Mouse (Mus musculus) liver, embryonic 15.5 days (tissue): ENCODE data around the gene Eva1c. TPM values are rescaled to one million over a fixed set of nuclear protein-coding genes. Genes with fewer than 3 reads are reported as not detected.

Source experiments
- ATAC-seq: fragments of 200-750 bp; cut with Nextera tagmentation; 2 replicates; pipeline ENCODE4 v1.8.0; 2017; ENCODE audit warnings: moderate number of reproducible peaks, mild to moderate bottlenecking, moderate library complexity; ENCODE audit not compliant: insufficient read depth
- H3K27ac ChIP-seq: fragments of 300-500 bp; sonication (generic); replicated peaks from 2 replicates; pipeline ENCODE4 v1.5.1; 2015; ENCODE audit warnings: mild to moderate bottlenecking, inconsistent platforms
- H3K27me3 ChIP-seq: fragments of 300-500 bp; sonication (generic); 2 replicates; pipeline ENCODE4 v1.6.1; 2015; ENCODE audit warnings: mild to moderate bottlenecking, inconsistent platforms
- H3K36me3 ChIP-seq: fragments of 300-500 bp; sonication (generic); replicated peaks from 2 replicates; pipeline ENCODE4 v1.6.1; 2015; ENCODE audit warnings: moderate library complexity, mild to moderate bottlenecking, inconsistent platforms
- H3K4me1 ChIP-seq: fragments of 300-500 bp; sonication (generic); replicated peaks from 2 replicates; pipeline ENCODE4 v1.6.1; 2015; ENCODE audit warnings: inconsistent platforms
- H3K4me2 ChIP-seq: fragments of 300-500 bp; sonication (generic); 2 replicates; pipeline ENCODE4 v1.6.1; 2015; ENCODE audit warnings: moderate library complexity, mild to moderate bottlenecking, inconsistent platforms
- H3K4me3 ChIP-seq: fragments of 300-500 bp; sonication (generic); replicated peaks from 2 replicates; pipeline ENCODE4 v1.5.1; 2015; ENCODE audit warnings: mild to moderate bottlenecking, inconsistent platforms
- H3K9ac ChIP-seq: fragments of 300-500 bp; sonication (generic); 2 replicates; pipeline ENCODE4 v1.6.1; 2015; ENCODE audit warnings: moderate library complexity, mild to moderate bottlenecking, inconsistent platforms
- H3K9me3 ChIP-seq: fragments of 300-500 bp; sonication (generic); replicated peaks from 2 replicates; pipeline ENCODE4 v1.6.1; 2016; ENCODE audit warnings: inconsistent platforms
- WGBS: fragments of 180-500 bp; shearing (Covaris S2); methylation state at CpG from one replicate; pipeline ENCODE4 v1.1.7; 2015; ENCODE audit warnings: mixed read lengths; ENCODE audit not compliant: insufficient replicate concordance; 5-methylcytosine and 5-hydroxymethylcytosine counted together
- polyA plus RNA-seq: library from polyadenylated mRNA; unstranded; fragments of >200 nt; fragmentation: Nextera tagmentation; extraction: Ambion mirVana; gene quantifications from 2 replicates; pipeline ENCODE4 v1.2.1, GENCODE M21; 2015

The Eva1c gene
- polyA plus RNA-seq, 1 experiment from 2014 or later, result 0.39 TPM

DNA sequence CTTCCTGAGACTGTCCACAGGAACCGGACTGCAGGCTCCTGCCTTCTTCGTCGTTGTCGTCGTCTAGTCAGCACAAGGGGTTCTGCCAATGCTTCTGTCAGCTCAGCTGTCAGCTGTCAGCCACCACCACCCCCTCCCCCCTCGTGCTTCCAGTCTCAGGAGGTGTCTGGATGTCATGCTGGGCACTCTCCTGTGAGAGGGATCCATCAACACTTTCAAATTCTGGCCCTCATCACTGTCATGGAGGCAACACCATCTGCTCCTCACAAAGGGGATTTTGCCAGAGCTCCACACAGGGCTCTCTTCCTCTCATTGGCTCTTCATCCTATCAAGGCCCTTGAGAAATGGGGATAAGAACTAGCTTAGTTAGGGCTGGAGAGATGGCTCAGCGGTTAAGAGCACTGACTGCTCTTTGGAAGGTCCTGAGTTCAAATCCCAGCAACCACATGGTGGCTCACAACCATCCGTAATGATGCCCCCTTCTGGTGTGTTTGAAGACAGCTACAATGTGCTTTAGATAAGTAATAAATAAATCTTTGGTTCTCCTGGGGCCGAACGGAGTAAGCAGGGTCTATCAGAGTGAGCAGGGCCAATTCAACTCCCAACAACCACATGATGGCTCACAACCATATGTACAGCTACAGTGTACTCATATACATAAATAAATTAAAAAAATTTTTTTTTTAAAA, 95.1 kb downstream of the Eva1c start:
- no peak overlapping the region for H3K4me2 ChIP-seq
- no peaks in the 10 kb centered on the region for H3K4me1 ChIP-seq
- H3K27ac ChIP-seq, result no peak overlapping the region
- H3K9ac ChIP-seq, result no peak overlapping the region
- 0 out of 2 replicates have a peak, but pooled peaks cover 6% of the 10 kb centered on the region for H3K27me3 ChIP-seq
- 0 out of 2 replicates have a peak, but pooled peaks cover 4% of the 10 kb centered on the region for H3K36me3 ChIP-seq
- no peak overlapping the region for H3K4me3 ChIP-seq
- WGBS, result 47% methylated on average over 10 of the region's 10 CpGs
- no peak for ATAC-seq
- H3K9me3 ChIP-seq, result no peaks in the 10 kb centered on the region

DNA sequence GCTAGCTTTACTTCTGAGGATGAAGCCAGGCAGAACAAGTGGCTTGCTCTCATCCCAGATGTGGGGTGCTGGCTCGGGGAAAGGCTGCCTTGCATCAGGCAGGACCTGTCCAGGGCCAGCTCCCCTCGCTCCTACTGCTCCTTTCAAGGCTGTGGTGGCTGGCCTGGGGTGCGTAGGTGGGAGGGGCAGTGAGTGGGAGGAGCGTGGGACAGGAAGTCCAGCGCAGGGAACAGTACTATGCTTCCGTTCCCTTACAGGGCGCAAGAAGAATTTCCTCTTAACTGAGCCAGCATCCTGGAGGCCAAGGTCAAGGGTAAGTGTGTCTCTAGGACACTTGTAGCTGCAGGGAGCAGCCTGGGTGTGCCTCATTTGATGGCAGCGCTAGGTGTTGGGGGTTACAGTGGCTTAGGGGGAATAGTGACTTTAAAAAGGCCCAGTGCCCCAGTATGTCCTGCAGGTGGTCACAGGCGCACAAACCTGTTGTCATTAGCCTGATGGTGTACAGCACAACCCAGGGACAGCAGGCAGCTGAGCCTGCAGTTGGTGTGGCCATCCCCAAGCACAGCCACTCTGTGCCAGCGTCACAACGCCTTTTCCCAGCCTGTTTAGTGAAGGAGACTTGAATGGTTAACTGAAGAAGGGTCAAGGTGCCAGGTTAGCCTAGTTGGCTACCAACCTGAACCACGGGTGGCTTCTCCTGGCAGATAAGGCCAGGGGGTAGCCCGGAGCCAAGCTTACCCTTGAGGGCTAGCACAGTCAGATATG, 98.3 kb downstream of the Eva1c start:
- Histone ChIP-seq H3K9me3 (no peaks in the 10 kb centered on the region), H3K4me1 (no peaks in the 10 kb centered on the region), H3K4me2 (no peak overlapping the region), H3K4me3 (no peak overlapping the region), H3K27ac (no peak overlapping the region), H3K9ac (no peak overlapping the region), H3K36me3 (0 out of 2 replicates have a peak, but pooled peaks cover 10% of the 10 kb centered on the region), H3K27me3 (no peaks in the 10 kb centered on the region)
- ATAC-seq, result peak; percentile 48; the same call in 1 of the 2 replicates
- WGBS, result 71% methylated on average over 13 of the region's 13 CpGs

- 25% methylated on average over 5 of the region's 5 CpGs for WGBS
- 0 out of 2 replicates have a peak, but pooled peaks cover 12% of the 10 kb centered on the region for H3K36me3 ChIP-seq
- no peaks in the 10 kb centered on the region for H3K4me1 ChIP-seq
- no peak overlapping the region for H3K9ac ChIP-seq
- H3K4me3 ChIP-seq, result no peak overlapping the region
- no peaks in the 10 kb centered on the region for H3K27me3 ChIP-seq
- ATAC-seq, result no peak
- no peaks in the 10 kb centered on the region for H3K9me3 ChIP-seq
- H3K4me2 ChIP-seq, result no peak overlapping the region
- H3K27ac ChIP-seq, result no peak overlapping the region
These were observed 98.9 kb downstream of the Eva1c start for GRCm38 (mm10) chr16:90925461-90925860.

- H3K27ac ChIP-seq, result no peak overlapping the region
- H3K4me3 ChIP-seq, result no peak overlapping the region
- WGBS, result 81% methylated on average over 4 of the region's 4 CpGs
- no peak overlapping the region for H3K9ac ChIP-seq
- no peaks in the 10 kb centered on the region for H3K4me1 ChIP-seq
- H3K27me3 ChIP-seq, result no peaks in the 10 kb centered on the region
- no peak for ATAC-seq
- 0 out of 2 replicates have a peak, but pooled peaks cover 15% of the 10 kb centered on the region for H3K36me3 ChIP-seq
- H3K9me3 ChIP-seq, result no peaks in the 10 kb centered on the region
- no peak overlapping the region for H3K4me2 ChIP-seq
These were observed 100.9 kb downstream of the Eva1c start for GRCm38 (mm10) chr16:90927446-90927845.

DNA sequence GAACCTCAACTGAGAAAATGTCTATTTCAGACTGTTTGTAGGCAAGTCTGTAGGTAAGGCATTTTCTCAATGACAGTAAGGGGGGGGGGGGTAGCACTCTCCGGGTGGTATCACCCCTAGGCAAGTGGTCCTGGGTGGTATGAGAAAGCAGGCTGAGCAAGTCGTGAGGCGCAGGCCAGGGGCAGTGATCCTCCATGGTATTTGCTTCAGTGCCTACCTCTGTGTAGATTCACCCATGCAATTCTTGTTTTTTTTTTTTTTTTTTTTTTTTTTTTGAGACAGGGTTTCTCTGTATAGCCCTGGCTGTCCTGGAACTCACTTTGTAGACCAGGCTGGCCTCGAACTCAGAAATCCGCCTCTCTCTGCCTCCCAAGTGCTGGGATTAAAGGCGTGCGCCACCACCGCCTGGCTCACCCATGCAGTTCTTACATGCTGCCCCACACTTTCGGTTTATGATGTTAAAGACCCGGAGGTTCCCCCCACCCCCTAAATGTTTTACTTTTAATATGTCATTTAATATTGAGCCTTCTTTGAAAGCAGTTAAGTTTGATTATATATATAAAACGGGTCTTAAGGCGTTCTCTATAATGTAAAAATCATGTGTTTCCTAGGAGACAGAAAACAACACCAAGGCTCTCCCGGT, 107.1 kb downstream of the Eva1c start:
- Histone ChIP-seq H3K4me3 (peak overlapping the region; percentile 84), H3K4me2 (peak overlapping the region; percentile 96), H3K36me3 (peaks cover 21% of the 10 kb centered on the region), H3K27me3 (no peaks in the 10 kb centered on the region), H3K27ac (peak overlapping the region; percentile 80), H3K9me3 (no peaks in the 10 kb centered on the region), H3K9ac (peak overlapping the region; percentile 78), H3K4me1 (peaks cover 23% of the 10 kb centered on the region)
- 30% methylated on average over 13 of the region's 13 CpGs for WGBS
- ATAC-seq, result no peak

DNA sequence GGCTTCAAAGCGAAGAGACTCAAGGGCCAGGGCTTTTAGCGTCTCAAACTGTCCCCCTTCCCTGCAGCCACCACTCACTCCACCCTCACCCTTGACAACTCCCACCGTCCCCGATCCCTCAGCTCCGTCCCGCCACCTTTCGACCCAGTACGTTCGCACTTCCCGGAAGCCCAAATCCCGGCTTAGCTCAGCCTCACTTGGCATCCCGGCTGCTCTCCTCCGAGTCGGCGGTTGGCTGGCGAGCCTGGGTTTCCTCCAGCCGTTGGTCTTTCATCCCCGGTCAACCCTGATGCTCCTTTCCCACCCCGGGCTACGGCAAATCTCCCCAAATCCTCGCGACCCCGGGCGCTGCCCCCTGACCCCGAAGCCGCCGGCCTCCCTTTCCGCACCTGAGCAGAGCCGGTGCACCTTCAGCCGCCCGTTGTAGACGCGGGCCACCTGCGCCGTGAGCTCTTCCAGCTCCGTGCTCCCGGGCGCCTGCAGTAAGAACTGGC, 107.7 kb downstream of the Eva1c start:
- Histone ChIP-seq H3K27me3 (no peaks in the 10 kb centered on the region), H3K27ac (peak overlapping the region; percentile 80), H3K4me1 (peaks cover 23% of the 10 kb centered on the region), H3K9ac (peak overlapping the region; percentile 78), H3K4me2 (peak overlapping the region; percentile 96), H3K4me3 (peak overlapping the region; percentile 84), H3K9me3 (no peaks in the 10 kb centered on the region), H3K36me3 (peaks cover 23% of the 10 kb centered on the region)
- WGBS, result under 1% methylated on average over 38 of the region's 38 CpGs
- ATAC-seq, result peak; percentile 68

GRCm38 (mm10) chr16:90934687-90935328, 108.3 kb downstream of the Eva1c start, which contains the start of gene Cfap298:
Cfap298 (minus strand) TSS chr16:90935114.
- H3K4me1 ChIP-seq, result peaks cover 23% of the 10 kb centered on the region
- H3K4me3 ChIP-seq, result peak within 1 kb of the TSS; percentile 84
- H3K27ac ChIP-seq, result peak within 1 kb of the TSS; percentile 80
- peaks cover 28% of the 10 kb centered on the region for H3K36me3 ChIP-seq
- H3K4me2 ChIP-seq, result peak within 1 kb of the TSS; percentile 96
- H3K27me3 ChIP-seq, result no peaks in the 10 kb centered on the region
- WGBS, result under 1% methylated on average over 56 of the region's 56 CpGs
- peak; percentile 93 for ATAC-seq
- peak within 1 kb of the TSS; percentile 78 for H3K9ac ChIP-seq
- no peaks in the 10 kb centered on the region for H3K9me3 ChIP-seq

GRCm38 (mm10) chr16:90941246-90941645, 114.7 kb downstream of the Eva1c start:
- 86% methylated on average over 7 of the region's 7 CpGs for WGBS
- no peak for ATAC-seq
- no peak overlapping the region for H3K27ac ChIP-seq
- H3K4me2 ChIP-seq, result no peak overlapping the region
- H3K36me3 ChIP-seq, result peaks cover 79% of the 10 kb centered on the region
- H3K9ac ChIP-seq, result no peak overlapping the region
- H3K4me1 ChIP-seq, result no peaks in the 10 kb centered on the region
- no peaks in the 10 kb centered on the region for H3K27me3 ChIP-seq
- no peak overlapping the region for H3K4me3 ChIP-seq
- no peaks in the 10 kb centered on the region for H3K9me3 ChIP-seq

DNA sequence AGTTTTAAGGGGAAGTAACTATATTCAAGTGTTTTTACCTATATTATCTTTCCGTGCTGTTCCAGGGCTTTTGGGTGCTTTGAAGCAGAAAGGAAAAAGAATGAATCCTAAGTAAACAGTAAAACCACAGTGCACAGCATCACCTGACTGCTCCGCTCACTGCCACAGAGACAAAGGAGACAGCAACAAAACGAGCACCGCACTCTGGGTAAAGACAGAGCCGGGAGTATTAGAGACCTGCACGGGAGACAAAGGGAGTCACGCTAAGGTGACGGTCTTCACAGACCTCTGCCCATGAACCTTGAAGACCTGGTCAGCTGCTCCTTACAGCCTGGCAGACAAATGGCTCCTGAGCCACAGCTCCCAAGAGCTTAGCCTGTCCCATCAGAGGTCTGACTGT, 120.5 kb downstream of the Eva1c start:
- H3K4me1 ChIP-seq, result no peaks in the 10 kb centered on the region
- H3K36me3 ChIP-seq, result peaks cover 78% of the 10 kb centered on the region
- H3K4me3 ChIP-seq, result no peak overlapping the region
- 88% methylated on average over 8 of the region's 8 CpGs for WGBS
- no peak overlapping the region for H3K4me2 ChIP-seq
- H3K9me3 ChIP-seq, result no peaks in the 10 kb centered on the region
- H3K27me3 ChIP-seq, result no peaks in the 10 kb centered on the region
- no peak overlapping the region for H3K9ac ChIP-seq
- no peak overlapping the region for H3K27ac ChIP-seq
- no peak for ATAC-seq

DNA sequence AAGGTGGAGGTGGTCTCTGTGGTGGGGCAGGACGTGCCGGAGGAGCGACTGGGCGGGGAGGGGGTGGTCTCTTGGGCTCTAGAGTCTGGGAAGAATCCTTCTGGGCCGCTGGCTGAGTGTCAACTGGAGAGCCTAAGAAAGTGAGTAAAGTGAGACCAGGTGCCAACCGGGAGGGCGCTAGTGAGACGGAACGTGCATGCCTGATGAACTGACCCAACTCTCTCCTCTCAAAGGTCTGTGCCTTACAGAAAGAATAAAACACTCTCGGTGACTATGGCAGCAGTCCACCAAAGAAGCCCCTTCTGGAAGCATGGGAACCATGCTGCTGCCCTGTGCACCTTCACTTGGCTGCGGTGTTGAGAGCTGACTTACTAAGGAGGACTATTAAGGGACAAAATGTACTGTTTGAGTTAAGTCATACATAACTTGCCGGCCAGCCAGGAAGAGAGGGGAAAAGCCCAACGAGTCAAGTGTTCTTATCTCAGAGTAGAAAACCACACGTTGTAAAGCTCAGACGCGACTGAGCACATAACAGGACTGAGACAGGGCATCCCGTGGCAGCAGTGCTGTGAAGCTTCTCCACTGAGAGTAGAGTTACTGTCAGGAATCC, 123.9 kb downstream of the Eva1c start:
- H3K4me2 ChIP-seq, result no peak overlapping the region
- no peak overlapping the region for H3K27ac ChIP-seq
- no peak for ATAC-seq
- H3K27me3 ChIP-seq, result no peaks in the 10 kb centered on the region
- H3K9me3 ChIP-seq, result no peaks in the 10 kb centered on the region
- H3K36me3 ChIP-seq, result peaks cover 75% of the 10 kb centered on the region
- no peak overlapping the region for H3K4me3 ChIP-seq
- 48% methylated on average over 17 of the region's 17 CpGs for WGBS
- H3K9ac ChIP-seq, result no peak overlapping the region
- no peaks in the 10 kb centered on the region for H3K4me1 ChIP-seq
